Mouse (Mus musculus): ENCODE results near the gene Nanp. TPM values are rescaled to one million over a fixed set of nuclear protein-coding genes. Genes with fewer than 3 reads are reported as not detected.

Gene Nanp
- polyA plus RNA-seq, 1 experiment from 2014 or later, result 49.4 TPM

DNA sequence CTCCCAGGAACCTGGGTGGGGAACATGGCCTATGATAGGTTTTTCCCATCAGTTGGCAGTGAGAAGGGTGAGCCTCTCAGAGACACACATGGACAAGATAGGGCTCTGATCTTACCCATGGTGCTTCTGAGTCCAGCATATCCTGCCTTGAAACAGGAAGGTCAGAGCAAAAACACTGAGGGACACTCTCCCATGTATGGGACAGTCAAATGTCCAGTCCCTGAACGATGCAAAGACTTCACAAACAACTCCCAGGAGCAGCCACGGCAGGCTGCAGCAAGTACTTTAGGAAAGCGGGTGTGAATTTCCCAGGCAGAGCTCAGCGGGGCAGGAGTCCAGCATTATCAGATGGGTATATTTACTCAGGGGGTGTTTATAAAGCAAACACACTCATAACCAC lies 43.9 kb downstream of the Nanp start:
- Histone ChIP-seq H3K9me3 (no peaks in the 10 kb centered on the region), H3K36me3 (no peaks in the 10 kb centered on the region), H3K4me3 (no peak overlapping the region), H3K27ac (no peak overlapping the region), H3K4me2 (replicated peaks) (no peak overlapping the region), H3K4me1 (peaks cover 17% of the 10 kb centered on the region), H3K9ac (no peak overlapping the region), H3K27me3 (no peaks in the 10 kb centered on the region)
- WGBS, result 84% methylated on average over 4 of the region's 4 CpGs
- no peak for ATAC-seq (ENCODE audit: low FRiP score, low read depth)

DNA sequence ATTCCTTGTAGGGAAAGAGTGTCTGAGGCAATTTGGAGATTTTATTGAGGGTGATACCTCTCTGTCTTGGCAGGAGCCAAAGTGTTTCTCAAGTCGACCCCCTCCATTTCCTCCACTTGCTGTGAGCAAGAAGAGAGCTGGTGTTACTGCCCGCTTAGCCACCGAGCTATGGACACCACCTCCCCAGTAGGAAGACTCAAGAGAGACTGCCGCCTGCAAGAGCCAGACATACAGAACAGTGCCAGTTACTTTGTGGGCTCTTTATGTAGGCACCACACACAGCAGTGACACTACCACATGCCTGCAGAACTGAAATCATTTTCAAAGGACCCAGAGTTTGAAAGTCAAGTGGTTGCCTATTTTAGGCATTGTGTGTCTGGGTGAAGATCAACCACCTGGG lies 48.1 kb downstream of the Nanp start:
- Histone ChIP-seq H3K9me3 (no peaks in the 10 kb centered on the region), H3K4me2 (replicated peaks) (no peak overlapping the region), H3K27ac (no peak overlapping the region), H3K9ac (no peak overlapping the region), H3K4me1 (no peaks in the 10 kb centered on the region), H3K4me3 (no peak overlapping the region), H3K27me3 (no peaks in the 10 kb centered on the region), H3K36me3 (no peaks in the 10 kb centered on the region)
- ATAC-seq (ENCODE audit: low FRiP score, low read depth), result no peak
- 78% methylated on average over 4 of the region's 4 CpGs for WGBS

DNA sequence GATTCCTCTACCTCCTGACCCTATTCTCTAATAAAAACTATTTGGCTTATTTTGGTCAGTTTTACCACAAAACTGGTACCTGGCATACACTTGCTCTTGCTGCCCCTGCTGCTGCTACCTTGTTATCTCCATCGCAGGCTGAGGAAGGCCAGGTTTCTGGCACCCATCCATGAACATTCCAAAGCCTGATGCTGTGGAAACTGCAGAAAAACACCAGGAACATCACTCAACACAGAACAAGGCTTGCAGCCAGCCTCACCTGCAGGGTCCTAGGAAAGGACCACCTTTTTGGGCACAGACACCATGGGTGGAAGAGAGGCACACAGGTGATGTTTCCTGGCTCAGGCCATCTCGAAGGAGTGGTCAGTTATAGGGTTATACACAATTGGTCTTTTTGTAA lies 48.7 kb downstream of the Nanp start:
- no peaks in the 10 kb centered on the region for H3K27me3 ChIP-seq
- no peak overlapping the region for H3K4me3 ChIP-seq
- H3K9ac ChIP-seq, result no peak overlapping the region
- ATAC-seq (ENCODE audit: low FRiP score, low read depth), result no peak
- H3K4me1 ChIP-seq, result no peaks in the 10 kb centered on the region
- H3K27ac ChIP-seq, result no peak overlapping the region
- WGBS, result 77% methylated on average over 2 of the region's 2 CpGs
- H3K36me3 ChIP-seq, result no peaks in the 10 kb centered on the region
- H3K4me2 ChIP-seq (replicated peaks), result no peak overlapping the region
- no peaks in the 10 kb centered on the region for H3K9me3 ChIP-seq

DNA sequence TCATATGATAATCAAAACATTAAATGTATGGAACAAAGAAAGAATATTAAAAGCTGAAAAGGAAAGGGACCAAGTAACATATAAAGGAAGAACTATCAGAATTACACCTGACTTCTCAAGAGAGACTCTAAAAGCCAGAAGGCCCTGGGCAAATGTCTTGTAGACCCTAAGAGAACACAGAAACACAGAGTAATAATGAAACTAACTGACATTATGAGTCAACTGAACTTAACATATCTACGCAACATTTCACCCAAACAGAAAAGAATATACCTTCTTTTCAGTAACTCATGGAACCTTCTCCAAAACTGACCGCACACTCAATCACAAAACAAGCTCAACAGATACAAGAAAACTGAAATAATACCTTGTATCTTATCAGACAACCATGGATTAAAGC lies 53.8 kb downstream of the Nanp start:
- no peaks in the 10 kb centered on the region for H3K27me3 ChIP-seq
- H3K27ac ChIP-seq, result no peak overlapping the region
- no peak for ATAC-seq (ENCODE audit: low FRiP score, low read depth)
- WGBS, result 96% methylated on average over 2 of the region's 2 CpGs
- H3K9ac ChIP-seq, result no peak overlapping the region
- H3K36me3 ChIP-seq, result no peaks in the 10 kb centered on the region
- H3K4me3 ChIP-seq, result no peak overlapping the region
- H3K4me2 ChIP-seq (replicated peaks), result no peak overlapping the region
- no peaks in the 10 kb centered on the region for H3K4me1 ChIP-seq
- no peaks in the 10 kb centered on the region for H3K9me3 ChIP-seq

DNA sequence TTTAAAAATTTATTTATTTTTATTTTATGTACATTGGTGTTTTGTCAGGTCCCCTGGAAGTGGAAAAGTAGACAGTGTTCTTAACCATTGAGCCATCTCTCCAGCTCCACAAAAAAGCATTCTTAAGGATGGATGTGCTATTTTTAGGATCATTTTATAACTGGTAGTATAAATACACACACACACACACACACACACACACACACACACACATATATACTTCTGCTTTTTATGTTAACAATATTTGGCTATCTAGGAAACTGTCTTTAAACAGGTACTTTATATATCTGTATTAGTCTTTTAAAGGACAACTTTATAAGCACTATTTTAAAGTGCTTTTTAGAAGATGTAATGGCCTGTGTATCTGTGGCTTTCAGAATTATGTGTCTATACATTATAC lies 57.1 kb downstream of the Nanp start:
- H3K4me3 ChIP-seq, result no peak overlapping the region
- no peak overlapping the region for H3K27ac ChIP-seq
- H3K27me3 ChIP-seq, result no peaks in the 10 kb centered on the region
- no peak for ATAC-seq (ENCODE audit: low FRiP score, low read depth)
- no peak overlapping the region for H3K9ac ChIP-seq
- H3K4me2 ChIP-seq (replicated peaks), result no peak overlapping the region
- peaks cover 8% of the 10 kb centered on the region; the same call in 1 of the 2 replicates for H3K36me3 ChIP-seq
- no peaks in the 10 kb centered on the region for H3K9me3 ChIP-seq
- no peaks in the 10 kb centered on the region for H3K4me1 ChIP-seq

DNA sequence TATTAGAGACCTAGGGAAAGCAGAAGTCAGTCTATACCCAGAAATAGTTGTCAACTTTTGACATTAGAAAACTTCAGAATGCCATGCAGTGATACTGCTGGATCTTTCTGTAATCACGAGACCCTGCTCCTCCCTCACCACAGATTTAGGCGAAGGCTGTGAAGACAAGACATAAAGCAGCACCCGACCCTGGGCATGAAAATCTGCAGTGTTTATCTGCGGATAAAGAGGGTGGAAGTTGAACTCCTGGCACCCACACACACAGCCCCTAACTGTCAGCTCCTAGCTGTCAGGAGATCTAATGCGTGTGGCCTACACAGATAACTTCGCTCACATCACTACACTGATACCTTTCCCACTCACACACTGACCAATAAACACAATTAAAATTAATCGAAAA lies 57.7 kb downstream of the Nanp start:
- no peaks in the 10 kb centered on the region for H3K27me3 ChIP-seq
- H3K4me1 ChIP-seq, result no peaks in the 10 kb centered on the region
- H3K27ac ChIP-seq, result no peak overlapping the region
- no peak overlapping the region for H3K4me2 ChIP-seq (replicated peaks)
- ATAC-seq (ENCODE audit: low FRiP score, low read depth), result no peak
- no peak overlapping the region for H3K9ac ChIP-seq
- no peaks in the 10 kb centered on the region for H3K9me3 ChIP-seq
- WGBS, result 88% methylated on average over 7 of the region's 7 CpGs
- H3K36me3 ChIP-seq, result peaks cover 8% of the 10 kb centered on the region; the same call in 1 of the 2 replicates
- H3K4me3 ChIP-seq, result no peak overlapping the region

DNA sequence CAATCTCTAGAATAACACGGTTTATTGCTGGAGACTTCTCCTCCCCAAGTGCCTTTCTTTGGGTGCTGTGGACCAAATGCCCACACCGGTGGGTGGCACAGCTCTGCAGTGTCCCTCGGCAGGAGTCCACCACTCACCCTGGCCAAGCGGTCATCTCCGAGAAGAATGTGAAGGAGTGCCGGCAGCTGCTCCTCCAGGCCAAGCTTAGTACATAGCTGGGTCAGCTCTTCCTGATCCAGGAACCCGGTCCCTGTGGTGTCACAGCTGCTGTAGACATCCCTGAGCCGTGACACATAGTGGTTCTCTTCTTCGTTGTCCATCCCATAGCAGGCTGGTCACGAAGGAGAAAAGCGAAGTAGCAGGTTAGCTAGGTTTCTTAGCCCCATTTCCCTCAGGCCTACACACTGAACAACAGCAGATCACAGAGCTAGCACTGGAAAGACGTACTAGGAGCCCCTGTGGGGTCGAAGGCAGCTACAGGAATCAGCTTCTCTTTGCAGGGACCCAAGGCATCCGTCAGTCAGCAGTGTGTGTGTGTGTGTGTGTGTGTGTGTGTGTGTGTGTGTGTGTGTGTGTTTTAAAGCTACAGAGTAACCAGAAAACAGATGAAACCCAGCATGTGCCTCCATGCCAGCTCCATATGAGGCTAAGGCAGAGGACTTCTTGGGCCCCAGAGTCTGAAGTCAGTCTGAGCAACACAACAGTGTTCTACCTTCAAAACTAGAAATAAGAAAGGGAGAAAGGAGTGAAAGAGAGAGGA lies 59.2 kb downstream of the Nanp start:
- H3K9ac ChIP-seq, result no peak overlapping the region
- no peaks in the 10 kb centered on the region for H3K27me3 ChIP-seq
- no peak overlapping the region for H3K4me2 ChIP-seq (replicated peaks)
- H3K36me3 ChIP-seq, result peaks cover 18% of the 10 kb centered on the region
- no peak overlapping the region for H3K4me3 ChIP-seq
- no peaks in the 10 kb centered on the region for H3K4me1 ChIP-seq
- no peak for ATAC-seq (ENCODE audit: low FRiP score, low read depth)
- H3K27ac ChIP-seq, result no peak overlapping the region
- H3K9me3 ChIP-seq, result no peaks in the 10 kb centered on the region
- 91% methylated on average over 14 of the region's 14 CpGs for whole genome bisulfite sequencing

Other genes with a start within 250 kb of the Nanp start
- 68.1 and 75.6 TPM in 2 replicates for gene Abhd12, start 134.7 kb downstream of the Nanp start, polyA plus RNA-seq (2015; fragmentation: Nextera tagmentation; extraction: Ambion mirVana)
- 49.7 and 55.3 TPM in 2 replicates for gene Gins1, start 134.0 kb downstream of the Nanp start, polyA plus RNA-seq (2015; fragmentation: Nextera tagmentation; extraction: Ambion mirVana)
- 8.6 and 9.8 TPM in 2 replicates for gene Ninl, start within 50 bp of the Nanp start, polyA plus RNA-seq (2015; fragmentation: Nextera tagmentation; extraction: Ambion mirVana)
- not detected in 2 replicates for gene Gm14151, start 53.0 kb upstream of the Nanp start, polyA plus RNA-seq (2015; fragmentation: Nextera tagmentation; extraction: Ambion mirVana)
- not detected in 2 replicates for gene Gm14147, start 58.8 kb upstream of the Nanp start, polyA plus RNA-seq (2015; fragmentation: Nextera tagmentation; extraction: Ambion mirVana)

All from limb, embryonic 13.5 days (tissue).